In genomic region chr14:30870206-30871147, GRCm38 (mm10) we compare ENCODE assay signal across 11 mouse cellular contexts. TPM values are rescaled to one million over a fixed set of nuclear protein-coding genes. Genes with fewer than 3 reads are reported as not detected.
DNase-seq lines count a peak whose midpoint lies in the region; ATAC-seq and TF ChIP-seq lines count a peak whose summit lies in the region.
"Had no signal": no experiment of that assay in that cellular context is flagged by ENCODE, and none has a peak within 500 bp of the region (broad histone marks: within the 10 kb centered on the region; RNA-seq: fewer than 3 reads in every experiment).

No protein-coding gene starts in this region.

- H3K27ac ChIP-seq in layer of hippocampus, adult 2 months: peak overlapping the region; percentile 43; the same call in 1 of the 2 replicates
- peak overlapping the region; percentile 70 for H3K27ac ChIP-seq in limb, embryonic 10.5 days
- peak overlapping the region; percentile 75 for H3K27ac ChIP-seq in small intestine, adult 2 months (ENCODE audit: insufficient read depth, low read depth, low read length)
- H3K27ac ChIP-seq in hindbrain, embryonic 11.5 days (ENCODE audit: low read depth, low read length): no peak overlapping the region
- H3K27ac ChIP-seq in forebrain, embryonic 16.5 days (ENCODE audit: low read length): no peak overlapping the region
- H3K27ac ChIP-seq: hindbrain, embryonic 10.5 days had no signal

- no peak for TF ChIP-seq CTCF in layer of hippocampus, adult 2 months (conservative IDR thresholded peaks at IDR 0.05)
- TF ChIP-seq CTCF in small intestine, adult 2 months (IDR thresholded peaks at IDR 0.05; ENCODE audit: extremely low read depth, insufficient read length, insufficient replicate concordance, low read depth, low read length): no peak

- no peak overlapping the region for H3K4me2 ChIP-seq in hindbrain, embryonic 11.5 days (replicated peaks; ENCODE audit: low read depth, low read length)
- no peak overlapping the region for H3K4me2 ChIP-seq in forebrain, embryonic 16.5 days (ENCODE audit: low read length)

- no peaks in the 10 kb centered on the region for H3K27me3 ChIP-seq in limb, embryonic 10.5 days (ENCODE audit: low read depth, poor library complexity, severe bottlenecking)
- H3K27me3 ChIP-seq in small intestine, adult 2 months (ENCODE audit: control insufficient read depth, insufficient read depth, low read length): no peaks in the 10 kb centered on the region
- no peaks in the 10 kb centered on the region for H3K27me3 ChIP-seq in hindbrain, embryonic 11.5 days (ENCODE audit: control insufficient read depth, insufficient read depth, low read length)
- no peaks in the 10 kb centered on the region for H3K27me3 ChIP-seq in forebrain, embryonic 16.5 days (replicated peaks; ENCODE audit: control insufficient read depth, insufficient read depth, low read length)

- no peak for TF ChIP-seq POLR2A in small intestine, adult 2 months (IDR thresholded peaks at IDR 0.05; ENCODE audit: low read depth, low read length)

- no peaks in the 10 kb centered on the region for H3K9me3 ChIP-seq in limb, embryonic 10.5 days (replicated peaks)
- H3K9me3 ChIP-seq in hindbrain, embryonic 11.5 days (ENCODE audit: control insufficient read depth, low read length): no peaks in the 10 kb centered on the region
- no peaks in the 10 kb centered on the region for H3K9me3 ChIP-seq in forebrain, embryonic 16.5 days (ENCODE audit: control insufficient read depth, low read length)
- H3K9me3 ChIP-seq: hindbrain, embryonic 10.5 days had no signal

- 87% methylated on average over 25 of the region's 25 CpGs for WGBS in limb, embryonic 10.5 days
- WGBS in small intestine, adult 2 months: 83% methylated on average over 25 of the region's 25 CpGs
- 90% methylated on average over 25 of the region's 25 CpGs for WGBS in hindbrain, embryonic 11.5 days
- WGBS in forebrain, embryonic 16.5 days: 86% methylated on average over 25 of the region's 25 CpGs

- H3K4me3 ChIP-seq in layer of hippocampus, adult 2 months: no peak overlapping the region
- no peak overlapping the region for H3K4me3 ChIP-seq in limb, embryonic 10.5 days
- H3K4me3 ChIP-seq in small intestine, adult 2 months (ENCODE audit: low read depth, low read length): no peak overlapping the region
- H3K4me3 ChIP-seq in hindbrain, embryonic 11.5 days (ENCODE audit: low read depth, low read length): no peak overlapping the region
- no peak overlapping the region for H3K4me3 ChIP-seq in forebrain, embryonic 16.5 days (replicated peaks; ENCODE audit: low read length)
- H3K4me3 ChIP-seq: hindbrain, embryonic 10.5 days had no signal

- DNase-seq in layer of hippocampus, adult 2 months (ENCODE audit: low spot score in 2 of 2): no peak
- no peak for DNase-seq in layer of hippocampus, adult 11-12 months (ENCODE audit: low spot score)
- peak; percentile 51 for DNase-seq in heart, adult 8-10 months (ENCODE audit: low spot score)
- DNase-seq in limb, embryonic 10.5 days (ENCODE audit: low spot score): no peak
- no peak for DNase-seq in hindbrain, embryonic 11.5 days (ENCODE audit: low spot score)
- DNase-seq in adrenal gland, postnatal 4 days (ENCODE audit: low spot score in 2 of 2): no peak
- DNase-seq: right cerebral cortex, postnatal 14 days had no signal

- peaks cover 75% of the 10 kb centered on the region for H3K36me3 ChIP-seq in limb, embryonic 10.5 days
- peaks cover 9% of the 10 kb centered on the region for H3K36me3 ChIP-seq in small intestine, adult 2 months (ENCODE audit: control insufficient read depth, insufficient read depth, low read length)
- H3K36me3 ChIP-seq in hindbrain, embryonic 11.5 days (ENCODE audit: control insufficient read depth, insufficient read depth, low read length): no peaks in the 10 kb centered on the region; the same call in 1 of the 2 replicates
- H3K36me3 ChIP-seq in forebrain, embryonic 16.5 days (ENCODE audit: control insufficient read depth, insufficient read depth): 0 out of 2 replicates have a peak, but pooled peaks cover 3% of the 10 kb centered on the region

- H3K9ac ChIP-seq in hindbrain, embryonic 11.5 days (ENCODE audit: low read depth, low read length): no peak overlapping the region
- H3K9ac ChIP-seq in forebrain, embryonic 16.5 days (replicated peaks; ENCODE audit: low read depth, low read length): no peak overlapping the region

- ATAC-seq in hindbrain, embryonic 11.5 days (ENCODE audit: low FRiP score): no peak
- no peak for ATAC-seq in forebrain, embryonic 16.5 days

- peaks cover 18% of the 10 kb centered on the region for H3K4me1 ChIP-seq in limb, embryonic 10.5 days
- no peaks in the 10 kb centered on the region; the same call in none of the 2 replicates for H3K4me1 ChIP-seq in small intestine, adult 2 months (ENCODE audit: control insufficient read depth, insufficient read depth, insufficient read length, low read length)
- no peaks in the 10 kb centered on the region for H3K4me1 ChIP-seq in hindbrain, embryonic 11.5 days (replicated peaks; ENCODE audit: control insufficient read depth, insufficient read depth, low read length)
- no peaks in the 10 kb centered on the region for H3K4me1 ChIP-seq in forebrain, embryonic 16.5 days (replicated peaks; ENCODE audit: control insufficient read depth, insufficient read depth, low read length)
- H3K4me1 ChIP-seq: hindbrain, embryonic 10.5 days had no signal

RNA-seq across cellular contexts. Expression of gene Mustn1, which starts 8.5 kb away (rescaled TPM):
- total RNA-seq in layer of hippocampus, adult 2 months (2021): 1 to 10 TPM; 2.1 to 2.3 TPM
- total RNA-seq in heart, adult 8-10 months (2022): 10 to 100 TPM; 10.3 to 13.7 (median 12.1) TPM
- 0.28 and 0.30 TPM in 2 replicates for polyA plus RNA-seq in limb, embryonic 10.5 days (2016; fragmentation: Nextera tagmentation; extraction: Ambion mirVana)
- polyA plus RNA-seq in small intestine, adult 2 months (2012; rRNA removed): 12.9 and 22.9 TPM in 2 replicates
- 0.94 and 1.2 TPM in 2 replicates for polyA plus RNA-seq in hindbrain, embryonic 11.5 days (2014; fragmentation: Nextera tagmentation; extraction: Ambion mirVana)
- total RNA-seq in adrenal gland, postnatal 4 days (2021): 10 to 100 TPM in 1 of 2 experiments, 1 to 10 TPM in 1; 3.8 to 12.1 TPM
- polyA plus RNA-seq in forebrain, embryonic 16.5 days (2015; fragmentation: Nextera tagmentation; extraction: Ambion mirVana): 0.46 and 0.90 TPM in 2 replicates

RNA-seq across cellular contexts. Expression of gene Itih4, which starts 15.8 kb away (rescaled TPM):
- total RNA-seq in layer of hippocampus, adult 2 months (2021): under 1 TPM in 1 of 2 experiments, not detected in 1; 0.36 TPM
- total RNA-seq in heart, adult 8-10 months (2022): 1 to 10 TPM; 3.1 to 5.7 (median 4.7) TPM
- not detected in 2 replicates for polyA plus RNA-seq in limb, embryonic 10.5 days (2016; fragmentation: Nextera tagmentation; extraction: Ambion mirVana)
- 3.8 TPM in 1 of 2 replicates, not detected in the other for polyA plus RNA-seq in small intestine, adult 2 months (2012; rRNA removed)
- polyA plus RNA-seq in hindbrain, embryonic 11.5 days (2014; fragmentation: Nextera tagmentation; extraction: Ambion mirVana): not detected in 2 replicates
- total RNA-seq in adrenal gland, postnatal 4 days (2021): 100 to 1,000 TPM in 1 of 2 experiments, 1 to 10 TPM in 1; 4.4 to 173 TPM
- polyA plus RNA-seq in forebrain, embryonic 16.5 days (2015; fragmentation: Nextera tagmentation; extraction: Ambion mirVana): not detected in 2 replicates
- total RNA-seq: midbrain, postnatal 0 days had no signal
- polyA plus RNA-seq: hindbrain, embryonic 10.5 days; midbrain, postnatal 0 days had no signal

RNA-seq across cellular contexts. Expression of gene Tmem110, which starts 45.1 kb away (rescaled TPM):
- 10 to 100 TPM; 21.6 to 24.5 TPM for total RNA-seq in layer of hippocampus, adult 2 months (2021)
- total RNA-seq in heart, adult 8-10 months (2022): 10 to 100 TPM in 2 of 4 experiments, 1 to 10 TPM in 2; 6.6 to 11.0 (median 10.0) TPM
- polyA plus RNA-seq in limb, embryonic 10.5 days (2016; fragmentation: Nextera tagmentation; extraction: Ambion mirVana): 32.0 and 37.6 TPM in 2 replicates
- polyA plus RNA-seq in small intestine, adult 2 months (2012; rRNA removed): 7.1 and 11.2 TPM in 2 replicates
- polyA plus RNA-seq in hindbrain, embryonic 11.5 days (2014; fragmentation: Nextera tagmentation; extraction: Ambion mirVana): 17.2 and 23.3 TPM in 2 replicates
- 10 to 100 TPM; 22.2 to 24.4 TPM for total RNA-seq in adrenal gland, postnatal 4 days (2021)
- polyA plus RNA-seq in forebrain, embryonic 16.5 days (2015; fragmentation: Nextera tagmentation; extraction: Ambion mirVana): 18.3 and 21.6 TPM in 2 replicates

RNA-seq across cellular contexts. Expression of gene Itih3, which starts 53.1 kb away (rescaled TPM):
- 10 to 100 TPM; 27.6 to 28.6 TPM for total RNA-seq in layer of hippocampus, adult 2 months (2021)
- total RNA-seq in heart, adult 8-10 months (2022): 1 to 10 TPM in 1 of 4 experiments, under 1 TPM in 3; 0.32 to 1.2 (median 0.73) TPM
- polyA plus RNA-seq in limb, embryonic 10.5 days (2016; fragmentation: Nextera tagmentation; extraction: Ambion mirVana): not detected in 2 replicates
- 0.11 and 0.49 TPM in 2 replicates for polyA plus RNA-seq in small intestine, adult 2 months (2012; rRNA removed)
- polyA plus RNA-seq in hindbrain, embryonic 11.5 days (2014; fragmentation: Nextera tagmentation; extraction: Ambion mirVana): 0.27 TPM in 1 of 2 replicates, not detected in the other
- 100 to 1,000 TPM in 1 of 2 experiments, 1 to 10 TPM in 1; 4.4 to 139 TPM for total RNA-seq in adrenal gland, postnatal 4 days (2021)
- polyA plus RNA-seq in forebrain, embryonic 16.5 days (2015; fragmentation: Nextera tagmentation; extraction: Ambion mirVana): 0.40 and 0.58 TPM in 2 replicates

Comparison
In these comparisons a context has a peak if more than half of its experiments do, and no peak if none do; other contexts are left out.
1. H3K27ac ChIP-seq: peak in layer of hippocampus, adult 2 months (single experiment), limb, embryonic 10.5 days (single experiment) and small intestine, adult 2 months (single experiment); none in hindbrain, embryonic 11.5 days (single experiment) and forebrain, embryonic 16.5 days (single experiment).